Mouse (Mus musculus) urinary bladder, postnatal 14 days (tissue): ENCODE measurements at regions not wholly inside any gene's neighbourhood (a gene's known extent, or its start where the extent isn't known, plus 50 kb on each side); places are given as distances from the start of the nearest gene placed in this dataset.

Experiments used
- DNase-seq: peaks from one replicate; pipeline ENCODE4 v3.0.0; 2021; ENCODE audit warnings: low spot score

DNA sequence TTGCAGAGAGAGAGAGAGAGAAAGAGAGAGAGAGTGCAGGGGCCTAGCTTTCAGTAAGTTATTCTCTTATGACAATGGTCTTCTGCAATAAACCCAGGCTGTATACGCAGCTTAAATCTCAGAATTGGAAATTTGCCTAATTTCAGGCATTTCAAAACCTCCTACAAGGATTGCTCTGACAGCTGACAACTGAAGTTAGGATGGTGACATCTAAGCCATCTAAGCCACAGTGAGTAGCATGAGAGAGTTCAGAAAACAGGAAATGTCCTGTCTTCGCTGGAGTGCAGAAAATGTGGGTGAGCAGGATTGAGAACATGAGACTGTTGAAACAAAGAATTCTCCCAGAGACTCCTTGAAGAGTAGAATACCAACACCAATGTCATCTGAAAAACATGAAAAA, 56.8 kb downstream of the Fam110c start:
- DNase-seq: no peak

DNA sequence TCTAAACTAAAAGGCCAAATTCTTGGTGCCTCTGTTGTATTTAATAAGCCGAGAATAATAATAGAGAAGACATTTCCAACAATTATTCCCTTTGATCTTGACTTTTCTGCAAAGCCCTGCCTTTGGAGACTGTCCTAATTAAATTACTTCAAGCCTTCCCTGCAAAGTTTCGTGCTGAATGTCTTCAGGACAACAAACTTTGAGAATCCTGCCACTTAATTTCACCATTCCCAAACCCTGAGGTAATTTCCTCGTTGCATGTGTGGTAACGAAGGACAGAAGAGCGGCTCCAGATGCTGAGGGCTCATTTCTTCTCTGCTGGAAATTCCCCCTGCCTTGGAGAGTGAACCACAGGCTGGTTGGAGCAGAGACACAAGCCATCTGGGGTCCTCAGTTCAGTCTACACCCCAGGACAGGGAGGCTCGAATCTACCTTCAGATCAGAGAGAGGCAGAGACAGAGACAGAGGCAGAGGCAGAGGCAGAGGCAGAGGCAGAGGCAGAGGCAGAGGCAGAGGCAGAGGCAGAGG, 60.9 kb downstream of the Fam110c start:
- no peak for DNase-seq

DNA sequence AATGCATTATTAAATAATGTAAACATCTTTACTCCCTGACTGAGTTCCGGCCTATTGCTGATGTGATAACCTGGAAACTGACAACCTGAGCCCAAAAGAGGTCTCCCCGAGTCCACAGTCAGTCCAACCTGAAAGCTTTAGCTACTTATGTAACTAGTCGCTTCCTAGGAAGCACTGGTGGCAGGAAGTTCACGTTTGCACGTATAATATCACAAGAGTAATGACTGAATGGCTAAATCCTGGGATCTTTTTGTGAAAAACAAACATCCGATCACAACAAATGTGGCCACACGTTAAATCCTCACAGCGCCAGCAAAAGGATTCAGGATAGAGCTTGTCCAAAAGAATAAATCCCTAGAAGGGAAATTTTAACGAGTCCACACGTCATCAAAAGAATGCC, 62.7 kb downstream of the Fam110c start:
- no peak for DNase-seq

DNA sequence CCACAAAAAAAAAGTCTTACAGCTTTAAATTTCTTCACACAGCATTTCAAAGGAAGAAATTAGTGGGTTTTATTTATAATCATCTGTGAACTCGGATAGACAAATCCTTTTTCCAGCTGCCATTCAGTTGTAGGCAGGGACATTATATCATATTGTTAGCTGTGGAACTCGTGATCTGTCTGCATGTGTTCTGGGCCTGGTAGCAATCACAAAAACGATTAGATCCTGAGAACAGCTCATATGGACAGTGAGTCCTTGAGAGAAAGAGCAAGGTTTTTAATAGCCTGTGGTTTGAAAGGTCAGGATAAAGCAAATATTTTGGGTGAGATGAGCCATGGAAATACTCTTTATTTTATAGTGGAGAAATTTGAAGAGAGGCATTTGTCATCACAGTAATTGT, 63.2 kb downstream of the Fam110c start:
- no peak for DNase-seq

- DNase-seq: no peak
Observed at GRCm38 (mm10) chr12:31137431-31137830, 63.8 kb downstream of the Fam110c start.

DNA sequence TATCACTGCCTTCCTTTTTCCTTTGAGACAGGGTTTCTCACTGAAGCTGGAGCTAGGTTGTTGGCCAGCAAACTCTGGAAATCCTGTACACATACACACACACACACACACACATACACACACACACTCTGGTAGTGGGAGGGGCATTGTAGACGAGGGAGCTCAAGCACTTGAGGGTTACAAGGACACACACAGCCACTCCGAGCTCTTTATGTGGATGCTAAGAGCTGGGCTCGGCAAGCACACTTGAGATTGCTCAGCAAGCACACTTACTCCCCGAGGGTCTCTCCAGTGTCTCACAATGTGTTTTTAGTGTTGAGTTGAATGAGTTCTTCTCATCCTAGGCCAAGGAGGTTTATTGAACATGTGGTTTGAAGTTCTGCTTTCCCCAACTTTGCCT, 66.2 kb downstream of the Fam110c start:
- DNase-seq: no peak

GRCm38 (mm10) chr12:31143266-31143665, 69.6 kb downstream of the Fam110c start:
- DNase-seq: no peak

- DNase-seq: peak; percentile 14
Observed at GRCm38 (mm10) chr12:31145032-31145781, 71.5 kb downstream of the Fam110c start.

GRCm38 (mm10) chr12:31148417-31149356, 75.0 kb downstream of the Fam110c start:
- DNase-seq: no peak

GRCm38 (mm10) chr12:31153720-31154119, 80.1 kb downstream of the Fam110c start:
- no peak for DNase-seq

DNA sequence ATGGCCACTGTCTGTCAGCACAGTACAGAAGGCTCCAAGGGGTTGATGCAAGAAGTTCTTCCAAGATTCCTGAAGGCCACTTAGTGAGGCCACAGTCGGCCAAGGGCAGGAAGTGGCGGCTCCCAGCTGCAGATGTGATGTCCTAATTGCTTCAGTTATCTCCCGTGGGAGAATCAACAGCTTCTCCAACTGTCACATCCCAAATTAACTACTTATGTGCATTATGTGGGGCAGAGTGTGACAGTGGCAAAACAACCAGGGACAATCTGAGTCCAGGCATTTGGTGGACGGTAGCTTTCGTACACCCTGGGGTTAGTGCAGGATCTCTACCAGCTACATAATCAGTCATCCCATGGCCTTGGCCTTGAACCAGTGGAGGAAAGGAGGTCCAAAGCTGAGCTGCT, 80.9 kb downstream of the Fam110c start:
- no peak for DNase-seq

GRCm38 (mm10) chr12:31156154-31156720, 82.6 kb downstream of the Fam110c start:
- DNase-seq: no peak

- no peak for DNase-seq
Observed at GRCm38 (mm10) chr12:31157453-31157852, 83.1 kb upstream of the Gm6993 start.

DNA sequence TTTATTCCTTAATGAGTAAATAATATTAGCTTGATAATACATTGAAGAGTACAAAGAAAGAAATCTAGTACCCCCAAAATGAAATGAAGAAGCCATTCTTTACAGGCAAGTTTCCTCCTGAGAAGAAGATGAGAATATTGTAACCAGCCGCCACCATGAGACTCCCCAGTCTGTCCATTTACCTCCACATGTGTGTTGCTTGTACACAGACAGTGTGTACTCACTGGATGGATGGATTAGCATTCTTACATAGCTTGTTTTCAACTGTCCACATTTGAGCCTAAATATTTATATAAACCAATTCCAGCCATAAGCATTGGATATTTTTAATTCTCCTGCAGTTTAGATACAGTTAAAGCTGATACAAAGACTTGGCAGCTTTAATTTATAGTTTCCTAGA, 82.7 kb upstream of the Gm6993 start:
- no peak for DNase-seq

DNA sequence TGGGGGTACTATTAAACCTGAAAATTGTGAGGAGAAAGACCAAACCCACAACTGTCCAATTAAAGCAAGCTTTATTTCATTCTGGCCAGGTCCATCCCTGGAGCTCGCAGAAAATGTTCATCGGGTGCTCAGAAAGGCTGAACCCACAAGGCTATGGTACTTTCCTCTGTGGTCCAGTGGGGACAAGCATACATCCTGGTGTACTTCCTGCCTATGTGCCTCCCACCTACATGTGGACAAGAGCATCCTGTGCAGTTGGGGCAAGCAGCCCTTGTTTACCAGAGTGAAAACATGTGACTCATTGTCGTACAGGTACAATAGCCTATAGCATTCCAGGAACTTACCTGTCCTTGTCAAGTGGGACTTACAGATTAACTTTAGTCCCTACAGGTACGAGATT, 81.7 kb upstream of the Gm6993 start:
- no peak for DNase-seq

GRCm38 (mm10) chr12:31159378-31159777, 81.2 kb upstream of the Gm6993 start:
- DNase-seq: no peak

DNA sequence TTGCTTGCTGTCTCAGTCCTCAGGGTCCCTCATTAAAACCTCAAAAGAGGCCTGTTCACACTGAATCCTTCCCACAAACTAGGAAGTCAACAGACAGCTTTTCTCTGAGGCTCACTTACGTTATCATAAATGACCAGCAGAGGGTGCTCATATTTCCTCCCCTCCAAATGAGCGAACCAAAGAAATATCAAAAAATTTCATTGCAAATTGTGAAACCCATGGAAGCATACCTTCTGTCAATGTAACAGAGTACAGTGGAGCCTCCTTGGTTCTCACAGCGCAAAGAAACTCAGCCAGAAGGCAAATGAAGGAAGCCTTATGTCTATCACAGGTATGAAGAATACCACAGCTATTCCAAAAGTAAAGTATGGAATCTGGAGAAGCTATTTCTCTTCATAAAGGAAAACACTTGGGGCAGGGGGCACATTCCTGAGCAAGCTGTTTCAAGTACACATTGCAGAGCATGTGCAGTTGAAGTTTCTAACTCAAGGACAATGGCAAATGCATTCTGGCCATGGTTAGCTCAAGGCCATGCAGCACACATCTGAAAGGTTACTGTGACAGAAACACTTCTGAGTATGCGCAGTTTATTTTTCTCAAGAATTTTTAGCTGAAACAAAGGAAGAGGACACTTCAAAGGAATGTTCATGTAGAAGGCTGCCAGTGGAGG, 72.2 kb upstream of the Gm6993 start:
- DNase-seq: peak; percentile 39

DNA sequence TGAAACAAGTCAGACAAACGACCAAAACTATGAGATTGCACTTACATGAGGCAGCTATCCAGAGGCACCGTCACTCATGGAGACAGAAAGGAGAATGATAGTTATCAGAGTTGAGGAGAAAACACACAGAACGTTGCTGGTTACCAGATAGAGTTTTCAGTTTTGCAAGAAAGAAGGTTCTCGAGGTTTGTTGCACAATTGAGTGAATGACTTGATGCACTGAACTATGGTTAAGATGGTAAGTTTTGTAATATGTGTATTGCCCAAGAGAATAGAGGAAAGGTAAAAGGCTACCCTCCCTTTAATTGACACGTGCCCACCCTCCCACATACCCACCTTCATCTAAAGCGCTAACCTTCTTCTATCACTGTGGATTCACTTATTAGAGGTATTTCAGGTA, 70.5 kb upstream of the Gm6993 start:
- DNase-seq: no peak

- DNase-seq: peak; percentile 60
Observed at GRCm38 (mm10) chr12:31170546-31171160, 69.9 kb upstream of the Gm6993 start.

- DNase-seq: no peak
Observed at GRCm38 (mm10) chr12:31171992-31172391, 68.6 kb upstream of the Gm6993 start.

- no peak for DNase-seq
Observed at GRCm38 (mm10) chr12:31172451-31173318, 67.9 kb upstream of the Gm6993 start.
